Mouse (Mus musculus) heart, embryonic 15.5 days (tissue): ENCODE results near the gene Gemin6. TPM values are rescaled to one million over a fixed set of nuclear protein-coding genes. Genes with fewer than 3 reads are reported as not detected.
"Not testable (repeated sequence)": the region's sequence is repeated elsewhere in the genome, so short reads cannot be mapped to it uniquely, and the experiment has no call there.

Experiments
- ATAC-seq: fragments of 200-750 bp; cut with Nextera tagmentation; replicated peaks from 2 replicates; pipeline ENCODE4 v1.8.0; 2017; ENCODE audit warnings: low read depth, moderate TSS enrichment; ENCODE audit not compliant: insufficient number of reproducible peaks, insufficient read depth, low FRiP score
- H3K27ac ChIP-seq: fragments of 300-500 bp; sonication (generic); 2 replicates; pipeline ENCODE4 v1.5.1; 2015; ENCODE audit warnings: mild to moderate bottlenecking, inconsistent platforms
- H3K27me3 ChIP-seq: fragments of 300-500 bp; sonication (generic); 2 replicates; pipeline ENCODE4 v1.6.1; 2015; ENCODE audit warnings: inconsistent platforms
- H3K36me3 ChIP-seq: fragments of 300-500 bp; sonication (generic); 2 replicates; pipeline ENCODE4 v1.6.1; 2015; ENCODE audit warnings: mild to moderate bottlenecking, inconsistent platforms
- H3K4me1 ChIP-seq: fragments of 300-500 bp; sonication (generic); replicated peaks from 2 replicates; pipeline ENCODE4 v1.6.1; 2015; ENCODE audit warnings: inconsistent platforms
- H3K4me2 ChIP-seq: fragments of 300-500 bp; sonication (generic); 2 replicates; pipeline ENCODE4 v1.6.1; 2015; ENCODE audit warnings: inconsistent platforms, mild to moderate bottlenecking, moderate library complexity
- H3K4me3 ChIP-seq: fragments of 300-500 bp; sonication (generic); 2 replicates; pipeline ENCODE4 v1.5.1; 2015; ENCODE audit warnings: mild to moderate bottlenecking, inconsistent platforms
- H3K9ac ChIP-seq: fragments of 300-500 bp; sonication (generic); 2 replicates; pipeline ENCODE4 v1.6.1; 2015; ENCODE audit warnings: mild to moderate bottlenecking, inconsistent platforms
- H3K9me3 ChIP-seq: fragments of 300-500 bp; sonication (generic); replicated peaks from 2 replicates; pipeline ENCODE4 v1.6.1; 2016; ENCODE audit warnings: inconsistent platforms
- WGBS: fragments of 180-500 bp; shearing (Covaris S2); methylation state at CpG from one replicate; pipeline ENCODE4 v1.1.7; 2015; ENCODE audit warnings: mixed read lengths; 5-methylcytosine and 5-hydroxymethylcytosine counted together
- polyA plus RNA-seq: library from polyadenylated mRNA; unstranded; fragments of >200 nt; fragmentation: Nextera tagmentation; extraction: Ambion mirVana; gene quantifications from 2 replicates; pipeline ENCODE4 v1.2.1, GENCODE M21; 2015

The Gemin6 gene
- polyA plus RNA-seq, 1 experiment from 2014 or later: 24.2 TPM

DNA sequence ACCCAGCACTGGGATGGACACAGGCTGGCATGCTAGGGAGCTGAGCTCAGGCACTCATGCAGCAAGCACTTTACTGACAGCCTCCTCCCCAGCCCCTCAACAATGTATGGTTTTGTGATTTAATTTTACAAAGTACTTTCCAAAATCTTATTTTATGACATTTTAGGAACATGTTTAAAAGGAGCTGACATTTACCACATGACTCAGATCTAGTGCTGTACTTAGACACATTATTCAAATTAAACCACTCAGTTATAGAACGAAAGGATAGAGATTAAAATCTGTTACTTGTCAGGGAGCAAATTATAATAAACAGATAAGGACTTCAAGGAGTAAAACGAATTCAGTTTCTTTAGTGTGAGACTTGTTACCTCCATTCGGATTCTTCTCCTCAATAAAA, 11.2 kb downstream of the Gemin6 start:
- 76% methylated on average over 3 of the region's 3 CpGs for WGBS
- no peak for ATAC-seq
- Histone ChIP-seq H3K27me3 (no peaks in the 10 kb centered on the region), H3K4me1 (no peaks in the 10 kb centered on the region), H3K9ac (no peak overlapping the region), H3K36me3 (peaks cover 20% of the 10 kb centered on the region), H3K4me3 (no peak overlapping the region), H3K27ac (no peak overlapping the region), H3K4me2 (no peak overlapping the region), H3K9me3 (no peaks in the 10 kb centered on the region)

DNA sequence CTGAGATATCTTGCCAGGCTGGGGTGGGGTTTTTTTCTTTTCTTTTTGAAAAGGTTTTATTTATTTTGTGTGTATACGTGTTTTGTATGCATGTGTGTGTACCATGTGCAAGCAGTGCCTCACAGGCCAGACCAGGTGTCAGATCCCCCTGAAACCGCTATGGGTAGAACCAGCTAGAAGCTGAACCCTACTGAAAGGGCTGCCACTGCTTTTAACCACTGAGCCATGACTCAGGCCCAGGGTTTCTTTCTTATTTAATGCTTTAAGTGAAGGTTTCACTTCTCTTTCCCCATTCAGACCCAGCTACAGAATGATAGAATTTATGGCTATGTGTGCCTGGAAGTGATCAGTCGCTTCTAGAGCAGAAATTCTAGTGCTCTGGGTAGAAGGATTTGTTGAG, 12.6 kb downstream of the Gemin6 start:
- WGBS: 89% methylated on average over 3 of the region's 3 CpGs
- H3K9ac ChIP-seq: no peak overlapping the region
- no peaks in the 10 kb centered on the region for H3K9me3 ChIP-seq
- H3K4me2 ChIP-seq: no peak overlapping the region
- H3K4me1 ChIP-seq: no peaks in the 10 kb centered on the region
- peaks cover 29% of the 10 kb centered on the region for H3K36me3 ChIP-seq
- H3K27ac ChIP-seq: no peak overlapping the region
- no peak for ATAC-seq
- H3K27me3 ChIP-seq: no peaks in the 10 kb centered on the region
- H3K4me3 ChIP-seq: no peak overlapping the region

DNA sequence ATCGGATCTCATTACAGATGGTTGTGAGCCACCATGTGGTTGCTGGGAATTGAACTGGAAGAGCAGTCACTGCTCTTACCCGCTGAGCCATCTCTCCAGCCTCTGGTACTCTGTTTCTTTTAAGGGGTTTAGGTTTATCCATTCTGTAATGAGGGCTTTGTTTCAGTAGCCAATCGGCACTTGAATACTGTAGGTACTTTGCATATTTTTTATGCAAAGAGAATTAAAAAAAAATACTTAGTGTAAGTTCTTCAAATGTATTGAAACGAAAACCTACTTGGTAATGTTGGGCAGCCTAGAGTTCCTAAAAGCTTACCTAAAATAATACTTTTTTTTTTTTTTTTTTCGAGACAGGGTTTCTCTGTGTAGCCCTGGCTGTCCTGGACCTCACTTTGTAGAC, 13.2 kb downstream of the Gemin6 start:
- 88% methylated on average over 5 of the region's 5 CpGs for WGBS
- ATAC-seq: no peak

DNA sequence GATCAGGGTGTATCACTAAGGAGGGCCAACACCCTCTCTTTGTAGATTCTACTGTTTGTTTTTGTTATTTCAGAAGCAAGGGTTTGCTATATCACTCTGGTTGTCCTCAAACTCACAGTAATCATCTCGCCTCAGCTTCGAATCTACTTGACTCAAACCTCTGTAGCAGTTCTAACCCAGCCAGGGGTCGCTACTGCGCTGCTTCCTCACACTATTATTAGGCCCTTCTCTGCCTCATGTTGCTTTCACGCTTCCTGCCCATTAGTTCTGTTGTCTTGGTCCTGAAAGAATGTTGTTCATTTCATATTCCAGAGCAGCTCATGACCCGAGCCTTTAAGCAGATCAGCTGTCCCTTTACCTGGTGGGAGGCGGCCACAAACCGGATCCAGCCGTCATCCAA, 17.4 kb downstream of the Gemin6 start:
- ATAC-seq: no peak
- H3K4me1 ChIP-seq: no peaks in the 10 kb centered on the region
- no peak overlapping the region for H3K4me3 ChIP-seq
- no peaks in the 10 kb centered on the region for H3K9me3 ChIP-seq
- no peaks in the 10 kb centered on the region for H3K27me3 ChIP-seq
- H3K36me3 ChIP-seq: peaks cover 74% of the 10 kb centered on the region
- H3K4me2 ChIP-seq: no peak overlapping the region
- no peak overlapping the region for H3K27ac ChIP-seq
- WGBS: 89% methylated on average over 9 of the region's 9 CpGs
- no peak overlapping the region for H3K9ac ChIP-seq

More for the DNA sequence above, 13.2 kb downstream of the Gemin6 start:
- Histone ChIP-seq H3K9ac (no peak overlapping the region), H3K27ac (no peak overlapping the region), H3K4me2 (no peak overlapping the region), H3K4me1 (no peaks in the 10 kb centered on the region), H3K4me3 (no peak overlapping the region), H3K27me3 (no peaks in the 10 kb centered on the region), H3K36me3 (peaks cover 36% of the 10 kb centered on the region), H3K9me3 (no peaks in the 10 kb centered on the region)

DNA sequence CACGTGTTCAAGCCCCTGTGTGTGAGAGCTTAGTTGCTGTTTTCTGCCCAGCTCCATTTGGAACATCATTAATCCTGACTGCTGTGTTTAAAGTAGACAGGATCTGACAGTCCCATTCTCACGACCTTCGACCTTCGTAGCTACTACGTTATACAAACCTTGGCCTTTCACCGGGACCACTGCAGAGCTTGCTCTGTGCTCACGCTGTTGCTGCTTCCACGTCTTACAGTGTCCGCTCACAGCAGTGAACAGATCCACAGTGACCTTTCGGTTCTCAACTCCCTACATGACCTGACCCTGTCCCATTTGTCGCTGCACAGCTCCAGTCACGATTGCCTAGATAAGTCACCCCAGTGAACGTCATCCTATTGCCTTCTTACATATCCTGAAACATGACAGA, 18.9 kb downstream of the Gemin6 start:
- Histone ChIP-seq H3K36me3 (peaks cover 83% of the 10 kb centered on the region), H3K9me3 (no peaks in the 10 kb centered on the region), H3K27me3 (no peaks in the 10 kb centered on the region), H3K4me3 (no peak overlapping the region), H3K9ac (no peak overlapping the region), H3K4me2 (no peak overlapping the region), H3K4me1 (no peaks in the 10 kb centered on the region), H3K27ac (no peak overlapping the region)
- 68% methylated on average over 13 of the region's 13 CpGs for WGBS
- no peak for ATAC-seq

DNA sequence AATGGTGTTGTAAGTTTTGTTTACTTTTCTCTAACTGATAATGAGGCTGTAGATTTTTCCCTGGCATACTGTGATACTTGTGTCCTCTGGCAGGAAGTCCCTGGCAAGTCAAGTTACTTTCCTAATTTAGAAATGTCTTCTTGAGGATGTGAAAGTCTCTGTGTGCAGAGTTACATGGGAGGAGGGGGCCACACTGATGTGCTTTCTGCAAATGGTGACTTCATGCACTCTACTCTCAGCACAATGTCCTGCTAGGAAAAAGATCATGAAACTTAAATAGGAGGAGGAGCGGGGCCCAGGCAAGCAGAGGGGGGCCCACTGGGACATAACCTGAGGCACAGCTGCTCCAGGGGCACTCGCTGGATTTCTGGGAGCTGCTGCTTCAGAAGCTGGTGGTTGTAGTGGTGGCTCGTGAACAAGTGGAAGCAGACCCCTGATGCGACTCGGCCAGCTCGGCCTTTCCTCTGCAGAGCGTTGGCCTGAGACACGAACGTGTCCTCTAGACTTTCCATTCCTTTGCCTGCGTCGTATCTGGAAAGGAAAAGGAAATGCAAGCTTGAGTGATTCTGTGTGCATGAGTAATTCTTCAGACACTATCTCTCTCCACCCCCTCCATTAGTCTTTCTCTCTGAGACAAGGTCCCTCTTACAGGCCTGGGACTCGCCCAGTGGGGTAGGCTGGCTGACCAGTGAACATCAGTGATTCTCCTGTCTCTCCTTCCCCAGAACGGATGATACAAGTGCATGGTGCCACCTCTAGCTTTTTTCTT, 28.7 kb downstream of the Gemin6 start:
- Histone ChIP-seq H3K27me3 (no peaks in the 10 kb centered on the region), H3K4me1 (peaks cover 19% of the 10 kb centered on the region), H3K27ac (peak overlapping the region; percentile 77), H3K4me3 (no peak overlapping the region), H3K9ac (no peak overlapping the region), H3K36me3 (peaks cover 70% of the 10 kb centered on the region), H3K9me3 (no peaks in the 10 kb centered on the region), H3K4me2 (no peak overlapping the region)
- 65% methylated on average over 13 of the region's 13 CpGs for WGBS
- ATAC-seq: peak; percentile 54; the same call in 1 of the 2 replicates

DNA sequence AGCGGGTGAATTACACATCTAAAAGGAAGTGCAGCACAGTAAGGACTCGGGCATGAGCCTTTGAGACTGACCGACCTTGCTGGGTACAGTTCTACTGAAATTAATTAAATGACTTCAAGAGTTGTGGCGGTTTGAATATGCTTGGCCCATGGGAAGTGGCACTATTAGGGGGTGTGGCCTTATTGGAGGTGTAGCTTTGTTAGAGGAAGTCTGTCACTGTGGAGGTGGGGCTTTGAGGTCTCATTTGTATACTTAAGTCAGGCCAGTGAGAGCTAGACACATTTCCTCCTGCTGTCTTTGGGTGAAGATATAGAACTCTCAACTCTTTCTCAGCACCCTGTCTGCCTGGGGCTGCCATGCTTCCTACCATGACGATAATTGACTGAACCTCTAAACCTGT, 30.2 kb downstream of the Gemin6 start:
- Histone ChIP-seq H3K27me3 (no peaks in the 10 kb centered on the region), H3K4me3 (no peak overlapping the region), H3K36me3 (peaks cover 72% of the 10 kb centered on the region), H3K9ac (no peak overlapping the region), H3K27ac (peak overlapping the region; percentile 82), H3K4me2 (no peak overlapping the region), H3K9me3 (no peaks in the 10 kb centered on the region), H3K4me1 (peaks cover 19% of the 10 kb centered on the region)
- 95% methylated on average over 5 of the region's 5 CpGs for WGBS
- ATAC-seq: no peak

DNA sequence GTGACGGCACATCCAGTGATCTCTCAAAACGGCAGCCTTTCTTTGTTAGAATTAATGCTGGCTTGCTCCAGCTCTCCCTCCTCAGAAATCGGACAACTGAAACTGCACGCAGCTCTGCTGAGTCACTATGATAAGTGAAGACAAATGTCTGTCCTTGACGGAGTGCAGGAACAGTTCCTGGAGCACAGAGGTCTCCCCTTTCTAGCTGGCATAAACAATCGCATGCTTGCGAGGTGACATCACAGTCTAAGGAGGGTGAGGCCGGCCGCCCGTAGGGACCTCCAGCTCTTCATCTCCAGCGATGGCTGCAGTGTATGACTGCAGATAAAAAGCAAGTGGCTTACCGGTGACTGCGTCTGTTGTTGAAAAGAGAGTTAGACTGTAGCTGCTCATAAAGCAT, 31.0 kb downstream of the Gemin6 start:
- H3K4me1 ChIP-seq: peaks cover 19% of the 10 kb centered on the region
- no peaks in the 10 kb centered on the region for H3K27me3 ChIP-seq
- WGBS: 9% methylated on average over 13 of the region's 13 CpGs
- peak; percentile 93 for ATAC-seq
- H3K9ac ChIP-seq: peak overlapping the region; percentile 29; the same call in 1 of the 2 replicates
- peak overlapping the region; percentile 17 for H3K4me3 ChIP-seq
- no peaks in the 10 kb centered on the region for H3K9me3 ChIP-seq
- H3K27ac ChIP-seq: peak overlapping the region; percentile 82
- H3K36me3 ChIP-seq: peaks cover 72% of the 10 kb centered on the region
- peak overlapping the region; percentile 46 for H3K4me2 ChIP-seq

DNA sequence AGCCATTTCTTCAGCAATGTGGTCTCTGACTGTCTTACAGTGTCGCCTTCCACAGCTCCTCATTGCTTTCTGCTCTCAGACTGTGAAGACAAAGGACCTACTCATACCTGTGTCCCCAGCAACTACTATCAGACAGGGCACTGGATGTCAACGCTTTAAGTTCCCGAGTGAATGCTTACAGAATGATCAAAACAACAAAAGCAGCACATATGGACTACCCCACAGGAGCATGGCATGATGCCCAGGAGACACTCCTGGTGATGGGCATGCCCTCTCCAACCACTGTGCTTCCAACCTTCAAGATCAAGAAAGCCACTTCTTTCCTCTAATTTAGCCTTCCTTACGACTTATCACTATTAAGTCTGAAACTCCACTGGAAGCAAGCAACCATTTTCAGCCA, 42.8 kb downstream of the Gemin6 start:
- no peak for ATAC-seq
- Histone ChIP-seq H3K27me3 (no peaks in the 10 kb centered on the region), H3K4me3 (no peak overlapping the region), H3K27ac (no peak overlapping the region), H3K9ac (no peak overlapping the region), H3K4me1 (no peaks in the 10 kb centered on the region), H3K9me3 (no peaks in the 10 kb centered on the region), H3K36me3 (peaks cover 80% of the 10 kb centered on the region), H3K4me2 (no peak overlapping the region)
- 86% methylated on average over 4 of the region's 4 CpGs for WGBS

DNA sequence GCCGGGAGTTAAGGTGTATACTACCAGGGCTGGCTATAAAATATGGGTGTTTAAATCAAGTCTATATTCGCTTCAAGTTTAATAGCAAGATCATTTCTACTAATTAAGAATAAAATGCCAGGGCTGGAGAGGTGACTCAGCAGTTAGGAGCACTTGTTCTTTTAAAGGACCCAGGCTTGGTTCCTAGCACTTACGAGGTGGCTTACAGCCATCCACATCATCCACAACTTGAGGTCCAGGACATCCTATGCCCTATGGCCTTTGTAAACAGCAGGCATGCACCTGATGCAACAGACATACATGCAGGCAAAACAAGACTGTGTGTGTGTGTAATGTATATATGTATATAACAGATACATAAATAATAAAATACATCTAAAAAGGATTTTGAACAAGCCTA, 43.9 kb downstream of the Gemin6 start:
- WGBS: 89% methylated on average over 3 of the region's 3 CpGs
- peaks cover 82% of the 10 kb centered on the region for H3K36me3 ChIP-seq

DNA sequence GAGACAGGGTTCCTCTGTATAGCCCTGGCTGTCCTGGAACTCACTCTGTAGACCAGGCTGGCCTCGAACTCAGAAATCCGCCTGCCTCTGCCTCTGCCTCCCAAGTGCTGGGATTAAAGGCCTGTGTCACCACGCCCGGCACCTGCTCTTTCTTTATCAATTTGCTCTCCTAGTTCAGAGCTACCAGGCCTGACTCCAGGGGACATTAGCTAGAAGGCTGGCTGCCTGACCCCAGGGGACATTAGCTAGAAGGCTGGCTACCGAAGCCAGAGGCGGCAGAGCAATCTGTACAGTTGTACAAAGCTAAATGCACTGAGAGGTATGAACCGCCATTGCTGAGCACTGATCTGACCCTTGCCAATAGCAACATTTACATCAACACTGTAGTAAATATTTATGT, 46.4 kb downstream of the Gemin6 start:
- not testable (repeated sequence) for H3K9ac ChIP-seq, ATAC-seq, H3K4me1 ChIP-seq, H3K4me2 ChIP-seq, H3K9me3 ChIP-seq, H3K27ac ChIP-seq, H3K27me3 ChIP-seq, H3K4me3 ChIP-seq
- 94% methylated on average over 7 of the region's 7 CpGs for WGBS
- H3K36me3 ChIP-seq: peaks cover 75% of the 10 kb centered on the region

More for the DNA sequence above, 43.9 kb downstream of the Gemin6 start:
- H3K9ac ChIP-seq: no peak overlapping the region
- H3K4me3 ChIP-seq: no peak overlapping the region
- no peak for ATAC-seq
- no peak overlapping the region for H3K27ac ChIP-seq
- H3K4me1 ChIP-seq: no peaks in the 10 kb centered on the region
- no peaks in the 10 kb centered on the region for H3K27me3 ChIP-seq
- H3K9me3 ChIP-seq: no peaks in the 10 kb centered on the region
- no peak overlapping the region for H3K4me2 ChIP-seq
